Mouse (Mus musculus) liver, embryonic 15.5 days (tissue): ENCODE results near the gene Bcat2. TPM values are rescaled to one million over a fixed set of nuclear protein-coding genes. Genes with fewer than 3 reads are reported as not detected.

ENCODE experiments used
- ATAC-seq: fragments of 200-750 bp; cut with Nextera tagmentation; 2 replicates; pipeline ENCODE4 v1.8.0; 2017; ENCODE audit warnings: moderate number of reproducible peaks, mild to moderate bottlenecking, moderate library complexity; ENCODE audit not compliant: insufficient read depth
- H3K27ac ChIP-seq: fragments of 300-500 bp; sonication (generic); replicated peaks from 2 replicates; pipeline ENCODE4 v1.5.1; 2015; ENCODE audit warnings: mild to moderate bottlenecking, inconsistent platforms
- H3K27me3 ChIP-seq: fragments of 300-500 bp; sonication (generic); 2 replicates; pipeline ENCODE4 v1.6.1; 2015; ENCODE audit warnings: mild to moderate bottlenecking, inconsistent platforms
- H3K36me3 ChIP-seq: fragments of 300-500 bp; sonication (generic); replicated peaks from 2 replicates; pipeline ENCODE4 v1.6.1; 2015; ENCODE audit warnings: moderate library complexity, mild to moderate bottlenecking, inconsistent platforms
- H3K4me1 ChIP-seq: fragments of 300-500 bp; sonication (generic); replicated peaks from 2 replicates; pipeline ENCODE4 v1.6.1; 2015; ENCODE audit warnings: inconsistent platforms
- H3K4me2 ChIP-seq: fragments of 300-500 bp; sonication (generic); 2 replicates; pipeline ENCODE4 v1.6.1; 2015; ENCODE audit warnings: moderate library complexity, mild to moderate bottlenecking, inconsistent platforms
- H3K4me3 ChIP-seq: fragments of 300-500 bp; sonication (generic); replicated peaks from 2 replicates; pipeline ENCODE4 v1.5.1; 2015; ENCODE audit warnings: mild to moderate bottlenecking, inconsistent platforms
- H3K9ac ChIP-seq: fragments of 300-500 bp; sonication (generic); 2 replicates; pipeline ENCODE4 v1.6.1; 2015; ENCODE audit warnings: moderate library complexity, mild to moderate bottlenecking, inconsistent platforms
- H3K9me3 ChIP-seq: fragments of 300-500 bp; sonication (generic); replicated peaks from 2 replicates; pipeline ENCODE4 v1.6.1; 2016; ENCODE audit warnings: inconsistent platforms
- WGBS: fragments of 180-500 bp; shearing (Covaris S2); methylation state at CpG from one replicate; pipeline ENCODE4 v1.1.7; 2015; ENCODE audit warnings: mixed read lengths; ENCODE audit not compliant: insufficient replicate concordance; 5-methylcytosine and 5-hydroxymethylcytosine counted together
- polyA plus RNA-seq: library from polyadenylated mRNA; unstranded; fragments of >200 nt; fragmentation: Nextera tagmentation; extraction: Ambion mirVana; gene quantifications from 2 replicates; pipeline ENCODE4 v1.2.1, GENCODE M21; 2015

Gene Bcat2
- polyA plus RNA-seq, 1 experiment from 2014 or later = 46.3 TPM

DNA sequence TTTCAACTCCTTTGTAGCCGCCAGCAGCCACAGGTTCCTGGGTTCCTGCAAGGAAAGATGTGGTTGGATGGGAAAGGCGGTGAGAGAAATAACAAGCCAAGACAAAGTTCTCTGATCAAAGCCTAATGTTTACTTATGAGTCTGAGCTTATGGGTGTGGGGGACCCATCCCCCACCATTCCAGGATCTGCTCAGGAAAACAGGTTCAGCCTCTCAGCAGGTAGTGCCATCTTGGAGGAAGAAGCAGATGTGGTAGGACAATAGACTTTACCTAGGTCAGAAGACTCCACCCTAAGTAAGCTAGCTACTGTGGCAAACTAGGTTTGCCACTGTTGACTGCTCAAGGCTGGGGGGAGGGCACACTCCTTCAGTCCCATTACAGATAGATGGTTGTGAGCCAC is 5.1 kb upstream of the Bcat2 start:
- no peak for ATAC-seq

DNA sequence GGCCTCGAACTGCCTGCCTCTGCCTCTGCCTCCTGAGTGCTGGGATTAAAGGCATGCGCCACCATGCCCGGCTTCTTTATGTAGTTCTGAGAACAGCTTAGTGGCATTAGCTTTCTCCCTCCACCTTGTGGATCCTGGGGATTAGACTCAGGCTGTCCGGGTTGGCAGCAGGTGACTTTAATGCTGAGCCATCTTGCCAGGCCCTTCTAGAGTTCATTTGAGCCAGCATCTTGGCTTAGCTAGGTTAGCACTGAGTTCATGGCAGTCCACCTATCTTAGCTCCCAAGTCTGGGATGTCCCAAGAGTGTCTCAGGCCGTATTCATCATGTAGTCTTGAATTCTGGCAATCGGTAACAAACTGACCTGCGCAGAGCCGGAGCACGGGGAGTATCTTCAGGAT is 4.5 kb upstream of the Bcat2 start:
- whole genome bisulfite sequencing = 77% methylated on average over 9 of the region's 9 CpGs
- Histone ChIP-seq H3K4me1 (peaks cover 68% of the 10 kb centered on the region), H3K4me3 (no peak overlapping the region), H3K4me2 (no peak overlapping the region), H3K27me3 (no peaks in the 10 kb centered on the region), H3K9me3 (no peaks in the 10 kb centered on the region), H3K9ac (no peak overlapping the region), H3K36me3 (no peaks in the 10 kb centered on the region), H3K27ac (no peak overlapping the region)
- ATAC-seq = no peak

More for the DNA sequence above, 5.1 kb upstream of the Bcat2 start:
- Histone ChIP-seq H3K4me1 (peaks cover 65% of the 10 kb centered on the region), H3K36me3 (no peaks in the 10 kb centered on the region), H3K9me3 (no peaks in the 10 kb centered on the region), H3K9ac (no peak overlapping the region), H3K4me2 (no peak overlapping the region), H3K27ac (no peak overlapping the region), H3K4me3 (no peak overlapping the region), H3K27me3 (no peaks in the 10 kb centered on the region)
- WGBS = 68% methylated on average over 2 of the region's 2 CpGs

- WGBS = 74% methylated on average over 8 of the region's 8 CpGs
- H3K27me3 ChIP-seq = no peaks in the 10 kb centered on the region
- no peak overlapping the region for H3K4me3 ChIP-seq
- H3K4me1 ChIP-seq = peaks cover 68% of the 10 kb centered on the region
- no peak for ATAC-seq
- no peaks in the 10 kb centered on the region; the same call in 1 of the 2 replicates for H3K36me3 ChIP-seq
- peak overlapping the region; percentile 81 for H3K27ac ChIP-seq
- H3K9ac ChIP-seq = peak overlapping the region; percentile 48
- peak overlapping the region; percentile 83 for H3K4me2 ChIP-seq
- H3K9me3 ChIP-seq = no peaks in the 10 kb centered on the region
Observed at GRCm38 (mm10) chr7:45567112-45567779, 2.7 kb upstream of the Bcat2 start.

DNA sequence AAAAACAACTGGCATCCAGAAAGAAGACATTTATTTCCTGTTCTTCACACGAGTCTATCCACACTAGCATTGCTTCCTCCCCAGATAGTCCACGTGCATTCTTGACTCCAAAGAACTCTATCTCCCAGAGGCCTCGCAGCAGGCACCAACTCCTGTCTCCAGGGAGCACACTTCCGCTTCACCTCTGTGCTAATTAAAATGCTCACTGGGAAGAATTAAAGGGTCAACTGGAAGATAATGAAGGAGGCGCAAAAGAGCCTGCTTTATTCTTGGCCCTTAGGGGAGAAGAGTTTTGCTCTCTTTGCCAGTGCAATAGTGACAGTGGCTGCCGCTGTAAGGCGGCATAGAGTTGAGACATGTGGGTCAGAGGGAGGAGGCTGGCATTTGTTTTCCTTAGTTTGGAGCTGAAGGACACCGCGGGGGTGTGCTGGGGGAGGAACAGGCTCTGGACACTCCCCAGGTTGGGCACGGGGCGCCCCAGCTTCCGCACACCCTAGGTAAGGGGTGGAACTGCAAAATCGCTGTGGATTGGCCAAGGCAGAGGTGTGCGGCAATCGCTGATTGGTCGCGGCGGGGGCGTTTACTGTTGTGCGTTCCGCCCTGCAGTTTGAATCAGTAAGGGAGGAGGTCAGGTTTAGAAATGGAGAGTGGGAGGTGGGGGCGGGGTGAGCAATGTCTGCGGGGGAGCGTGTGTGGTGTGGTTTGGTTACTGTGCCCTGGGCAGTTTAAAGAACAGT is 2.0 kb upstream of the Bcat2 start:
- peaks cover 70% of the 10 kb centered on the region for H3K4me1 ChIP-seq

GRCm38 (mm10) chr7:45568601-45569473 is 1.1 kb upstream of the Bcat2 start:
- Histone ChIP-seq H3K9ac (peak overlapping the region; percentile 44; the same call in 1 of the 2 replicates), H3K4me1 (peaks cover 72% of the 10 kb centered on the region), H3K4me3 (peak overlapping the region; percentile 57), H3K27ac (peak overlapping the region; percentile 81), H3K4me2 (peak overlapping the region; percentile 83), H3K36me3 (peaks cover 3% of the 10 kb centered on the region), H3K27me3 (no peaks in the 10 kb centered on the region), H3K9me3 (no peaks in the 10 kb centered on the region)
- WGBS = 20% methylated on average over 10 of the region's 10 CpGs
- peak; percentile 52 for ATAC-seq

More for the DNA sequence above, 2.0 kb upstream of the Bcat2 start:
- peak overlapping the region; percentile 48 for H3K9ac ChIP-seq
- H3K27ac ChIP-seq = peak overlapping the region; percentile 81
- no peaks in the 10 kb centered on the region; the same call in 1 of the 2 replicates for H3K36me3 ChIP-seq
- peak overlapping the region; percentile 57 for H3K4me3 ChIP-seq
- no peaks in the 10 kb centered on the region for H3K27me3 ChIP-seq
- 1% methylated on average over 24 of the region's 24 CpGs for WGBS
- peak; percentile 95 for ATAC-seq
- H3K9me3 ChIP-seq = no peaks in the 10 kb centered on the region
- H3K4me2 ChIP-seq = peak overlapping the region; percentile 83

- no peaks in the 10 kb centered on the region for H3K27me3 ChIP-seq
- H3K4me1 ChIP-seq = peaks cover 62% of the 10 kb centered on the region
- peaks cover 23% of the 10 kb centered on the region for H3K36me3 ChIP-seq
- peak overlapping the region; percentile 96 for H3K4me2 ChIP-seq
- WGBS = 4% methylated on average over 1 of the region's 1 CpGs
- H3K9ac ChIP-seq = no peak overlapping the region
- no peaks in the 10 kb centered on the region for H3K9me3 ChIP-seq
- no peak overlapping the region for H3K4me3 ChIP-seq
- no peak for ATAC-seq
- no peak overlapping the region; the same call in 1 of the 2 replicates for H3K27ac ChIP-seq
Observed at GRCm38 (mm10) chr7:45571966-45572365, 2.0 kb downstream of the Bcat2 start.

DNA sequence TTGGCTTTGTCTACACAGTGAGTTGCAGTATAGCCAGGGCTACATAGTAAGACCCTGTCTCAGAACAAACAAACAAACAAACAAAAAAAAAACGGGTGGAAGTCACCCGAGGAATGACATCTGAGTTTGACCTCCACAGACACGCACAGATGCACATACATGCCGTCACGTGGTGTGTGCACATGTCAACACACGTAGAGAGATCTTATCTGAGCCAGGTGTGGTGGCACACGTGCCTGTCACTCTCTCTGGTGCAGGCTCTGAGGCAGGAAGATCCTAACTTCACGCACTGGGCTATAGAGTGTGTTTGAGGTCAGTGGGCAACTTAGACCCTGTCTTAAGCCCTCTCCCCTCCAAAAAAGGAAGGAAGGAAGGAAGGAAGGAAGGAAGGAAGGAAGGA is 4.0 kb downstream of the Bcat2 start:
- Histone ChIP-seq H3K4me1 (peaks cover 43% of the 10 kb centered on the region), H3K4me2 (peak overlapping the region; percentile 45), H3K27me3 (no peaks in the 10 kb centered on the region), H3K9me3 (no peaks in the 10 kb centered on the region), H3K36me3 (peaks cover 40% of the 10 kb centered on the region), H3K4me3 (peak overlapping the region; percentile 41), H3K27ac (peak overlapping the region; percentile 48; the same call in 1 of the 2 replicates), H3K9ac (0 out of 2 replicates have a peak overlapping the region, but pooled peaks have one; percentile 31)
- no peak for ATAC-seq
- WGBS = 53% methylated on average over 8 of the region's 8 CpGs

DNA sequence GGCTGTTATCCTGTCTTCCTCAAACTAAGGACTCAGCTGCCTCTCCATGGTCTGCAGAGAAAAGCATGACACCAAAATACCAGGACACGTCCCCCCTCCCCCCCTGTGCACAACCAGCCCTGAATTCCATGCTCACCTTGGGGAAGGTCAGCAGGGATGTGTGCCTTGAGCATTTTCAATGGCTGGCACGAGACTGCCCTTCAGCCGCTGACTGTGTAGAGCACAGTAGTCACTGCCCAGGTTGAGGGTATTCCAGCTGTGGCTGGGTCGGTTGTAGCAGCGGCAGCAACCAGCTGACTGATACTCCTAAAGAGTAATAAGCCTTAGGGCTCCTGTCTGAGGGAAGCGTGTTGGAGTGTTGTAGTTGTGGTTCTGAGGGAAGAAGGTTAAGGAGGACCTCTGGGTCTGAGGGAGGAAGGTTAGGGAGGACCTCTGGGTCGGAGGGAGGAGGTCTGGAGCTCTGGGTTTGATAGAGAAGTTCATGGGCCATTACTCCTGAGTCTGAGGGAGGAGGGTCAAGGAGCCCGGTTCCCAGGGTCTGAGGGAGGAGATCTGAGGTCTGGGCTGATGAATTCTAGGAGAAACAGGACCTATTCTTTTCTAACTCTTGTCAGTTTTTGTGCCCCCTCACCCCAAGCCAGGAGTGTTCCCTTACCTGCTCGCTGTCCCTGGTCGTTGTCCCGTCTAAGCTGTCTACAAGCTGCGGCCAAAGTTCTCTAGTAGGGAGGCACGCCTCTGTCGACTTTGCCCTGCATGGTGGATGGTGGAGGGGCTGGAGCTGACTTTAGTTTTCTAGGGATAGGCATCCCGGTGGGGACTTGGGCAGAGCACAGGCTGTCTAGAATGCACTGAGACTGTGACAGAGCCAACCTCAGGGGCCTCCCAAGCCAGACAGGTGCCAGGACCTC is 4.8 kb downstream of the Bcat2 start:
- peaks cover 35% of the 10 kb centered on the region for H3K4me1 ChIP-seq
- H3K27me3 ChIP-seq = no peaks in the 10 kb centered on the region
- peak overlapping the region; percentile 31 for H3K9ac ChIP-seq
- peaks cover 40% of the 10 kb centered on the region for H3K36me3 ChIP-seq
- H3K4me2 ChIP-seq = peak overlapping the region; percentile 45
- peak overlapping the region; percentile 41 for H3K4me3 ChIP-seq
- WGBS = 69% methylated on average over 15 of the region's 15 CpGs
- ATAC-seq = peak; percentile 59
- peak overlapping the region; percentile 48 for H3K27ac ChIP-seq
- no peaks in the 10 kb centered on the region for H3K9me3 ChIP-seq

GRCm38 (mm10) chr7:45585923-45586322 is 16.0 kb downstream of the Bcat2 start:
- H3K9ac ChIP-seq = no peak overlapping the region
- H3K4me3 ChIP-seq = no peak overlapping the region
- H3K4me1 ChIP-seq = peaks cover 16% of the 10 kb centered on the region
- peaks cover 44% of the 10 kb centered on the region for H3K36me3 ChIP-seq
- no peak for ATAC-seq
- 73% methylated on average over 6 of the region's 6 CpGs for WGBS
- H3K4me2 ChIP-seq = no peak overlapping the region
- H3K27ac ChIP-seq = no peak overlapping the region
- H3K27me3 ChIP-seq = no peaks in the 10 kb centered on the region
- H3K9me3 ChIP-seq = no peaks in the 10 kb centered on the region
